Mouse (Mus musculus) heart, adult 2 months (tissue): ENCODE results near the gene Tubgcp2.

ENCODE experiments used
- CTCF ChIP-seq: fragments of 200-600 bp; IDR thresholded peaks from 2 replicates; pipeline ENCODE4 v1.8.1; 2022; ENCODE audit warnings: antibody characterized with exemption, mild to moderate bottlenecking, moderate library complexity
- EP300 ChIP-seq: fragments of 200-500 bp; IDR thresholded peaks from 2 replicates; pipeline ENCODE4 v1.6.1; 2011; ENCODE audit warnings: low read depth, low read length, control low read depth; ENCODE audit not compliant: insufficient read depth
- POLR2A ChIP-seq: fragments of 200-500 bp; IDR thresholded peaks from 2 replicates; pipeline ENCODE4 v1.6.1; 2011; ENCODE audit warnings: mild to moderate bottlenecking, low read depth, low read length, control low read depth; ENCODE audit not compliant: insufficient read depth

DNA sequence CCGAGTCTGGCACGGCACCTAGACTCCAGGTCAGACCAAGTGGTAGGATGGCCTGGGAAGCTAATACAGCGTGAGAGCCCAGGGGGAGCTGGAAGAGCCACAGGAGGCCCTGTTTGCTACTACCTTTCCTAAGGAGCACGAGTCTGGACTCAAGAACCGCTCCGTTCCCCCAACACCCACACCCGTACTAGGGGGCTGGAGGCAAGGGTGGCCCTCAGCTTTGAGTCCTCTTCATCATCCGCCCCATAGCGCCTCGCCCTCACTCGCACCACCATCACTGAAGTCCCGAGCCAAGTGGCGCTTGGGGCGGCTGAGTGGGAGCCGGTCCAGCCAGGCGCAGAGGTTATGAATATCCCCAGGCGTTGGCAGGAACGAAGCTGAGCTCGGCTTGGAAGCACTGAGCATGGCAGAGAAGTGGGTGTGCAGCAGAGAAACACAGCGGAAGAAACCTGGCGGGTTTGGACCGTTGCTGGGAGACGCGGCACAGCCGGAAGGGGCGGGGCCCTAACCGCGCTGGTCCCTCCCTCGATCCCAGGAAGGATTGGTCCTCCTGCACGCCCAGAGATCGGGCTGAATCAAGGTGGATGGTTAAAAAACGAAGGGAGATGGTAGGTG lies 58.1 kb downstream of the Tubgcp2 start, which contains the start of gene 6430531B16Rik:
- no peak for TF ChIP-seq CTCF
- TF ChIP-seq EP300 = no peak
- no peak for TF ChIP-seq POLR2A
